ENCODE assay signal across 10 mouse cellular contexts in the genomic region with DNA sequence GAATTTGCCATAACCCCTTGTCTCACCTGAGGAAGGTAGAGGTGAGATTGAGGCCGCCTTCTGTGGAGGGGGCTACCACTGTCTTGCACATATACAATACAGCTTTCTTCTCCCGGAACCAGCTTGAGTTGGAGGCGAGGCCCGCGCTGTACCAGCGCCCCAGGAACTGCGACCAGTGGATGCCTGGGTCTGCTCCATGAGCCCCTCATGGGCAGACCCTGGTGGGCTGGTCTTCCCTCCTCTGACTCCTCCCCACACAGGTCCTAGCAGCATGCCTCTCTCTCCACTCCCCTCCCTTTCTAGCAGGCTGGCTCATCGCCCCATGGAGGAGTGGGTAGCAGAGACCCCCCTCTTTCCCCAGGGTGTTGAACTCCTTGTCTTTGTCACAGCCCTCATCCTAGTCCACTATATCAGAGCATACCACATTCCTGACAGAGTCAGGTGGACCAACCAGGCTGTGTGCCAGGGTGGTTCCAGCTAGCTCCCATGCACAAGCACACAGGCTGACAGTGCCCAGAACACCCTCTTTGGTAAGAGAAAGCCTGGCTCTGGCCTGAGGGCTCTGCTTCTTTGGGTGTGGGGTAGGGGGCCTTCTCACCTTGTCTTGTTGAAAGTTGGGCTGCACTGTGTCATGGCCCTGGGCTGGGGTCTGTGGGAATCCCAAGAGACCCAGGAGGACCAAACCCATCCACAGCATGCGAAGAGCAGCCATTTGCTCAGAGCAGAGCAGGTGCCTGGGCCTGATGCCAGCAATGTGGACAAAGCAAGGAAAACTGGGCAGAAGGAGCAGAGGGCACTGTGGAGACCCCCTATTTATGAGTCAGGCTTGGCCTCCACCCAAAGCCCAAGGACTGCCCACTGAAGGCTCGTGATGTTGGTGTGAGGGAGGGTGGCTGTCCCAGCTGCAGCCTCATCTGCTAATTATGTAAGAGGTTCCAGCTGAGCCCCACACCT. TPM values are rescaled to one million over a fixed set of nuclear protein-coding genes. Genes with fewer than 3 reads are reported as not detected.
A peak's percentile ranks its signal among the peaks of the same experiment; 100 is the strongest.
DNase-seq lines count a peak whose midpoint lies in the region; ATAC-seq and TF ChIP-seq lines count a peak whose summit lies in the region.
"Had no signal": no experiment of that assay in that cellular context is flagged by ENCODE, and none has a peak within 500 bp of the region (broad histone marks: within the 10 kb centered on the region; RNA-seq: fewer than 3 reads in every experiment).

No protein-coding gene starts in this region.

- no peaks in the 10 kb centered on the region for H3K36me3 ChIP-seq in heart, adult 2 months (ENCODE audit: control insufficient read depth, insufficient read depth, low read length)

- H3K79me2 ChIP-seq in heart, adult 2 months (replicated peaks; ENCODE audit: control insufficient read depth, insufficient read depth, low read length) = no peaks in the 10 kb centered on the region

- in situ Hi-C loops in Patski (cut with MboI; ENCODE audit: low pct_unique_long_range_greater_than_20kb) = no loop called here

- POLR2A ChIA-PET in Patski (lab: Charles Lee) = no interaction called here

- TF ChIP-seq EP300 in heart, adult 2 months (IDR thresholded peaks at IDR 0.05; ENCODE audit: insufficient read depth, low read depth, low read length) = peak; percentile 69

- CTCF ChIA-PET in Patski (lab: Charles Lee) = interaction anchor here (0.7 kb wide), 1 partner anchor 12 kb away, joined by 3 read pairs; no protein-coding TSS in a partner anchor

- no peak overlapping the region; the same call in 1 of the 2 replicates for H3K4me3 ChIP-seq in heart, adult 2 months

- no peaks in the 10 kb centered on the region; the same call in 1 of the 2 replicates for H3K4me1 ChIP-seq in heart, adult 2 months (ENCODE audit: control insufficient read depth, insufficient read depth, low read length)

- H3K27me3 ChIP-seq in Patski = no peaks in the 10 kb centered on the region
- no peaks in the 10 kb centered on the region for H3K27me3 ChIP-seq in heart, adult 2 months (ENCODE audit: control insufficient read depth, insufficient read depth, low read length)

- no peak for TF ChIP-seq CTCF in Patski (IDR thresholded peaks at IDR 0.05)
- no peak for TF ChIP-seq CTCF in heart, adult 2 months (IDR thresholded peaks at IDR 0.05)

- TF ChIP-seq POLR2A in heart, adult 2 months (IDR thresholded peaks at IDR 0.05; ENCODE audit: insufficient read depth, low read depth, low read length) = 0 out of 2 replicates have a peak, but pooled peaks have one; percentile 25

- peak; percentile 33 to 44 for DNase-seq in frontal cortex, postnatal 36 days (ENCODE audit: low spot score in 2 of 2)
- DNase-seq in frontal cortex, postnatal 14 days (ENCODE audit: low spot score in 2 of 2) = no peak
- DNase-seq in Patski (ENCODE audit: low read depth, low spot score) = peak; percentile 62
- peak; percentile 53 to 68 for DNase-seq in heart, adult 2 months
- DNase-seq in kidney, postnatal 25 days = peak; percentile 60 to 79
- DNase-seq in right cerebral cortex, postnatal 4 days = peak; percentile 65
- DNase-seq in gastrocnemius, postnatal 4 days (ENCODE audit: low spot score in 2 of 2) = no peak
- no peak for DNase-seq in thymus, postnatal 4 days

- peak; percentile 47 for ATAC-seq in Patski

- peak overlapping the region; percentile 27; the same call in 1 of the 2 replicates for H3K9ac ChIP-seq in heart, adult 2 months (ENCODE audit: low read depth, low read length)

- H3K27ac ChIP-seq in heart, adult 2 months = peak overlapping the region; percentile 64

- intact Hi-C loops in heart, adult 2 months (cut with DNase I) = no loop called here

- WGBS in heart, adult 2 months = 69% methylated on average over 10 of the region's 10 CpGs

RNA-seq across cellular contexts. Expression of gene Ptgds, which starts 0.6 kb away (rescaled TPM):
- polyA plus RNA-seq in Patski (2021) = 33.6 TPM
- total RNA-seq in heart, adult 2 months (2021) = 100 to 1,000 TPM; 472 to 774 TPM
- 198 and 795 TPM in 2 replicates for polyA plus RNA-seq in heart, adult 2 months (2012; rRNA removed)
- total RNA-seq in gastrocnemius, postnatal 4 days (2021) = 1 to 10 TPM; 2.9 to 3.9 TPM
- total RNA-seq: common myeloid progenitor, adult 5-6 weeks had no signal

RNA-seq across cellular contexts. Expression of gene Paxx, which starts 8.3 kb away (rescaled TPM):
- 23.3 TPM for polyA plus RNA-seq in Patski (2021)
- total RNA-seq in heart, adult 2 months (2021) = 10 to 100 TPM; 17.7 to 20.6 TPM
- 32.8 and 36.8 TPM in 2 replicates for polyA plus RNA-seq in heart, adult 2 months (2012; rRNA removed)
- 10 to 100 TPM; 40.0 to 45.9 TPM for total RNA-seq in gastrocnemius, postnatal 4 days (2021)

RNA-seq across cellular contexts. Expression of gene Clic3, which starts 12.6 kb away (rescaled TPM):
- 1.0 TPM for polyA plus RNA-seq in Patski (2021)
- total RNA-seq in heart, adult 2 months (2021) = 1 to 10 TPM; 1.4 to 1.8 TPM
- polyA plus RNA-seq in heart, adult 2 months (2012; rRNA removed) = 4.8 and 7.4 TPM in 2 replicates
- total RNA-seq in gastrocnemius, postnatal 4 days (2021) = under 1 TPM in 1 of 2 experiments, not detected in 1; 0.34 TPM
- total RNA-seq: common myeloid progenitor, adult 5-6 weeks had no signal

RNA-seq across cellular contexts. Expression of gene Lcn12, which starts 24.5 kb away (rescaled TPM):
- not detected for polyA plus RNA-seq in Patski (2021)
- not detected for total RNA-seq in heart, adult 2 months (2021)
- not detected in 2 replicates for polyA plus RNA-seq in heart, adult 2 months (2012; rRNA removed)
- total RNA-seq in gastrocnemius, postnatal 4 days (2021) = not detected
- total RNA-seq: common myeloid progenitor, adult 5-6 weeks; liver, adult 2 months had no signal

RNA-seq across cellular contexts. Expression of gene Fbxw5, which starts 31.3 kb away (rescaled TPM):
- 85.5 TPM for polyA plus RNA-seq in Patski (2021)
- 10 to 100 TPM; 82.7 to 84.8 TPM for total RNA-seq in heart, adult 2 months (2021)
- 32.9 and 41.0 TPM in 2 replicates for polyA plus RNA-seq in heart, adult 2 months (2012; rRNA removed)
- total RNA-seq in gastrocnemius, postnatal 4 days (2021) = 10 to 100 TPM; 62.5 to 71.4 TPM

Comparison
In these comparisons a context has a peak if more than half of its experiments do, and no peak if none do; other contexts are left out.
1. DNase-seq: peak in frontal cortex, postnatal 36 days (2 of 2), Patski (single experiment), heart, adult 2 months (2 of 2), kidney, postnatal 25 days (2 of 2) and right cerebral cortex, postnatal 4 days (single experiment); none in frontal cortex, postnatal 14 days (0 of 2), gastrocnemius, postnatal 4 days (0 of 2) and thymus, postnatal 4 days (single experiment).
2. RNA of gene Ptgds, which starts 0.6 kb away (total RNA-seq): 472 to 774 TPM in heart, adult 2 months; 2.9 to 3.9 TPM in gastrocnemius, postnatal 4 days; every median in the first group is over 10 times any median in the second.